Mouse (Mus musculus): Measurements from ENCODE around the gene Fbxw8. TPM values are rescaled to one million over a fixed set of nuclear protein-coding genes. Genes with fewer than 3 reads are reported as not detected.

Fbxw8 gene
- polyA plus RNA-seq, 1 experiment from 2014 or later = 7.1 TPM

- Histone ChIP-seq H3K4me1 (ENCODE audit: insufficient read depth) (no peaks in the 10 kb centered on the region), H3K4me2 (ENCODE audit: low read depth, low read length) (no peak overlapping the region), H3K36me3 (replicated peaks; ENCODE audit: insufficient read depth, low read length) (peaks cover 7% of the 10 kb centered on the region), H3K27me3 (ENCODE audit: insufficient read depth, low read length) (no peaks in the 10 kb centered on the region), H3K9me3 (ENCODE audit: low read length) (no peaks in the 10 kb centered on the region), H3K9ac (replicated peaks) (no peak overlapping the region), H3K4me3 (ENCODE audit: low read depth, low read length) (no peak overlapping the region), H3K27ac (ENCODE audit: low read depth) (no peak overlapping the region)
- ATAC-seq (no peak), DNase-seq (no peak)
- TF ChIP-seq EP300 (IDR thresholded peaks at IDR 0.05; ENCODE audit: low read depth) = no peak
- no peak for TF ChIP-seq CTCF (IDR thresholded peaks at IDR 0.05; ENCODE audit: low read depth)
- 88% methylated on average over 18 of the region's 18 CpGs for WGBS (ENCODE audit: insufficient replicate concordance)
Observed at GRCm38 (mm10) chr5:118061391-118061790, 93.9 kb downstream of the Fbxw8 start.

- no peak for ATAC-seq
- H3K4me3 ChIP-seq (ENCODE audit: low read depth, low read length) = no peak overlapping the region
- no peak overlapping the region for H3K4me2 ChIP-seq (ENCODE audit: low read depth, low read length)
- no peak for DNase-seq
- H3K4me1 ChIP-seq (ENCODE audit: insufficient read depth) = no peaks in the 10 kb centered on the region
- H3K9ac ChIP-seq (replicated peaks) = no peak overlapping the region
- no peak for TF ChIP-seq EP300 (IDR thresholded peaks at IDR 0.05; ENCODE audit: low read depth)
- TF ChIP-seq CTCF (IDR thresholded peaks at IDR 0.05; ENCODE audit: low read depth) = no peak
- H3K27me3 ChIP-seq (ENCODE audit: insufficient read depth, low read length) = no peaks in the 10 kb centered on the region
- H3K27ac ChIP-seq (ENCODE audit: low read depth) = no peak overlapping the region
- H3K9me3 ChIP-seq (ENCODE audit: low read length) = no peaks in the 10 kb centered on the region
- no peaks in the 10 kb centered on the region for H3K36me3 ChIP-seq (replicated peaks; ENCODE audit: insufficient read depth, low read length)
- 82% methylated on average over 9 of the region's 9 CpGs for WGBS (ENCODE audit: insufficient replicate concordance)
Observed at GRCm38 (mm10) chr5:118059646-118060045, 95.6 kb downstream of the Fbxw8 start.

GRCm38 (mm10) chr5:118058858-118059257 is 96.4 kb downstream of the Fbxw8 start:
- H3K27ac ChIP-seq (ENCODE audit: low read depth) = no peak overlapping the region
- no peak overlapping the region for H3K9ac ChIP-seq (replicated peaks)
- H3K4me1 ChIP-seq (ENCODE audit: insufficient read depth) = no peaks in the 10 kb centered on the region
- no peak for DNase-seq
- TF ChIP-seq EP300 (IDR thresholded peaks at IDR 0.05; ENCODE audit: low read depth) (no peak), CTCF (IDR thresholded peaks at IDR 0.05; ENCODE audit: low read depth) (no peak)
- WGBS (ENCODE audit: insufficient replicate concordance) = 71% methylated on average over 10 of the region's 10 CpGs
- ATAC-seq = peak; percentile 58; the same call in 1 of the 2 replicates
- H3K27me3 ChIP-seq (ENCODE audit: insufficient read depth, low read length) = no peaks in the 10 kb centered on the region
- H3K36me3 ChIP-seq (replicated peaks; ENCODE audit: insufficient read depth, low read length) = no peaks in the 10 kb centered on the region
- H3K9me3 ChIP-seq (ENCODE audit: low read length) = no peaks in the 10 kb centered on the region
- no peak overlapping the region for H3K4me3 ChIP-seq (ENCODE audit: low read depth, low read length)
- no peak overlapping the region for H3K4me2 ChIP-seq (ENCODE audit: low read depth, low read length)

GRCm38 (mm10) chr5:118057508-118058111 is 97.7 kb downstream of the Fbxw8 start:
- no peak overlapping the region for H3K4me3 ChIP-seq (ENCODE audit: low read depth, low read length)
- 53% methylated on average over 8 of the region's 8 CpGs for WGBS (ENCODE audit: insufficient replicate concordance)

DNA sequence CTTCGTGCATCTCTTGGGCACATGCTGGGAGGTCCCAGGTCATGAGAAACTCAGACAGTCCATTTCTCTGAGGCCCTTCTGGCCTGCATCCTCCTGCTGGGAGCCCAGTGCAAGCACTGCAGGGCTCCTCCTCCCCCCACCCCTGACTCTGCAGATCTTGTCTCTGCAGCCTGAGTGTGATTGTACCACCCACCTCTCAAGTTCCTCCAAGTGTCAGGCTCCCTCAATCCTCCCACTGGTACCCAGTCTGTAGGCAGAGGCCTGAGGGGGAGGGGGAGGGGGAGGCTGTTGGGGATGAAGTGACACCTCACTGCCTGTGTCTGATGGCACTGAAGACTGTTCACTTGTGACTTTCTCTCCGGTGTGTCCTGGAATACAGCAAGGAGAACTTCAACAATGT is 102.1 kb downstream of the Fbxw8 start:
- Histone ChIP-seq H3K4me1 (ENCODE audit: insufficient read depth) (no peaks in the 10 kb centered on the region), H3K4me3 (ENCODE audit: low read depth, low read length) (no peak overlapping the region), H3K9me3 (ENCODE audit: low read length) (no peaks in the 10 kb centered on the region), H3K27me3 (ENCODE audit: insufficient read depth, low read length) (no peaks in the 10 kb centered on the region), H3K9ac (replicated peaks) (no peak overlapping the region), H3K4me2 (ENCODE audit: low read depth, low read length) (no peak overlapping the region), H3K36me3 (replicated peaks; ENCODE audit: insufficient read depth, low read length) (no peaks in the 10 kb centered on the region), H3K27ac (ENCODE audit: low read depth) (no peak overlapping the region)
- TF ChIP-seq CTCF (IDR thresholded peaks at IDR 0.05; ENCODE audit: low read depth) = no peak
- no peak for TF ChIP-seq EP300 (IDR thresholded peaks at IDR 0.05; ENCODE audit: low read depth)
- no peak for ATAC-seq
- DNase-seq = no peak
- 91% methylated on average over 2 of the region's 2 CpGs for WGBS (ENCODE audit: insufficient replicate concordance)

More at GRCm38 (mm10) chr5:118057508-118058111, 97.7 kb downstream of the Fbxw8 start:
- Histone ChIP-seq H3K27me3 (ENCODE audit: insufficient read depth, low read length) (no peaks in the 10 kb centered on the region), H3K36me3 (replicated peaks; ENCODE audit: insufficient read depth, low read length) (no peaks in the 10 kb centered on the region), H3K9ac (replicated peaks) (no peak overlapping the region), H3K9me3 (ENCODE audit: low read length) (no peaks in the 10 kb centered on the region), H3K27ac (ENCODE audit: low read depth) (no peak overlapping the region), H3K4me2 (ENCODE audit: low read depth, low read length) (no peak overlapping the region), H3K4me1 (ENCODE audit: insufficient read depth) (no peaks in the 10 kb centered on the region)
- DNase-seq (no peak), ATAC-seq (no peak)
- TF ChIP-seq CTCF (IDR thresholded peaks at IDR 0.05; ENCODE audit: low read depth) (no peak), EP300 (IDR thresholded peaks at IDR 0.05; ENCODE audit: low read depth) (no peak)

- no peak overlapping the region for H3K4me3 ChIP-seq (ENCODE audit: low read depth, low read length)
- H3K36me3 ChIP-seq (replicated peaks; ENCODE audit: insufficient read depth, low read length) = no peaks in the 10 kb centered on the region
- H3K27me3 ChIP-seq (ENCODE audit: insufficient read depth, low read length) = no peaks in the 10 kb centered on the region
- no peak for ATAC-seq
- 66% methylated on average over 8 of the region's 8 CpGs for WGBS (ENCODE audit: insufficient replicate concordance)
- no peak overlapping the region for H3K27ac ChIP-seq (ENCODE audit: low read depth)
- H3K9ac ChIP-seq (replicated peaks) = no peak overlapping the region
- H3K4me1 ChIP-seq (ENCODE audit: insufficient read depth) = no peaks in the 10 kb centered on the region
- H3K4me2 ChIP-seq (ENCODE audit: low read depth, low read length) = no peak overlapping the region
- DNase-seq = no peak
- no peaks in the 10 kb centered on the region for H3K9me3 ChIP-seq (ENCODE audit: low read length)
- TF ChIP-seq EP300 (IDR thresholded peaks at IDR 0.05; ENCODE audit: low read depth) (no peak), CTCF (IDR thresholded peaks at IDR 0.05; ENCODE audit: low read depth) (no peak)
Observed at GRCm38 (mm10) chr5:118051981-118052662, 103.1 kb downstream of the Fbxw8 start.
